Mouse (Mus musculus) liver, adult (tissue): ENCODE measurements around the gene Pld6.

Source experiments
- GATA4 ChIP-seq: IDR thresholded peaks from 2 replicates; pipeline ENCODE4 v1.6.1; 2014; ENCODE audit warnings: mild to moderate bottlenecking, low read length; ENCODE audit not compliant: insufficient replicate concordance

The Pld6 gene

GRCm38 (mm10) chr11:59787199-59787781, at the start of gene Pld6:
TSS of gene Pld6 (minus strand) at chr11:59787645.
- no peak for TF ChIP-seq GATA4

- TF ChIP-seq GATA4 = no peak
These were observed 34.2 kb upstream of the Pld6 start for GRCm38 (mm10) chr11:59821625-59822024.

- no peak for TF ChIP-seq GATA4
These were observed 30.5 kb upstream of the Pld6 start for GRCm38 (mm10) chr11:59817916-59818315.

GRCm38 (mm10) chr11:59815482-59816065, 28.1 kb upstream of the Pld6 start:
- TF ChIP-seq GATA4 = no peak

GRCm38 (mm10) chr11:59814936-59815335, 27.5 kb upstream of the Pld6 start:
- no peak for TF ChIP-seq GATA4

- TF ChIP-seq GATA4 = no peak
These were observed 26.9 kb upstream of the Pld6 start for GRCm38 (mm10) chr11:59814311-59814710.

GRCm38 (mm10) chr11:59813276-59813675, 25.8 kb upstream of the Pld6 start:
- TF ChIP-seq GATA4 = no peak

GRCm38 (mm10) chr11:59811211-59811610, 23.8 kb upstream of the Pld6 start:
- no peak for TF ChIP-seq GATA4

GRCm38 (mm10) chr11:59810480-59811158, 23.2 kb upstream of the Pld6 start:
- TF ChIP-seq GATA4 = no peak

GRCm38 (mm10) chr11:59809670-59810474, 22.4 kb upstream of the Pld6 start, which contains the start of gene Flcn:
TSS of gene Flcn (minus strand) at chr11:59810016.
- no peak; the same call in 1 of the 2 replicates for TF ChIP-seq GATA4

GRCm38 (mm10) chr11:59809071-59809669, 21.7 kb upstream of the Pld6 start:
- peak; percentile 56; the same call in 1 of the 2 replicates for TF ChIP-seq GATA4

GRCm38 (mm10) chr11:59808170-59808960, 20.9 kb upstream of the Pld6 start:
- TF ChIP-seq GATA4 = no peak

GRCm38 (mm10) chr11:59805656-59806055, 18.2 kb upstream of the Pld6 start:
- TF ChIP-seq GATA4 = no peak

- no peak for TF ChIP-seq GATA4
These were observed 17.8 kb upstream of the Pld6 start for GRCm38 (mm10) chr11:59805256-59805655.

- TF ChIP-seq GATA4 = no peak
These were observed 17.1 kb upstream of the Pld6 start for GRCm38 (mm10) chr11:59804409-59805110.
